Mouse (Mus musculus) left cerebral cortex, adult 9 months (tissue): ENCODE results near the gene Rnf43.
A peak's percentile ranks its signal among the peaks of the same experiment; 100 is the strongest.

Source experiments
- DNase-seq, 2 experiments: peaks; one replicate each; pipeline ENCODE4 v3.0.0; 2022; ENCODE audit warnings: low spot score in 2 of 2

Rnf43 gene

DNA sequence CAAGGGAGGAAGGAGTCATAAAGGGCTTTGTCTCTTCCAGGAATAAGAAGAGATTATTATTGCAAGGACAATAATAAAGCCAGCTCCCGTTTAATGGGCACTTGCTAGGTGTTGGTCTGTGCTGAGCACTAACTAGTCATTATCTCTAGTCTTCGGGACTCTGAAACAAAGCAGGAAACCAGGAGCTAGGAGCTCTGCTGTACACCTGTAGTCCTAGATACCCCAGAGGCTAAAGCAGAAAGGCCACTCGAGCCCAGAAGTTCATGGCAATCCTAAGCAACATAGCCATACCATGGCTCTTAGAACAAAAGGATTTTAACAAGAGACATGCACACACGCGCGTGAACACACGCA lies 47.7 kb downstream of the Rnf43 start:
- no peak for DNase-seq

DNA sequence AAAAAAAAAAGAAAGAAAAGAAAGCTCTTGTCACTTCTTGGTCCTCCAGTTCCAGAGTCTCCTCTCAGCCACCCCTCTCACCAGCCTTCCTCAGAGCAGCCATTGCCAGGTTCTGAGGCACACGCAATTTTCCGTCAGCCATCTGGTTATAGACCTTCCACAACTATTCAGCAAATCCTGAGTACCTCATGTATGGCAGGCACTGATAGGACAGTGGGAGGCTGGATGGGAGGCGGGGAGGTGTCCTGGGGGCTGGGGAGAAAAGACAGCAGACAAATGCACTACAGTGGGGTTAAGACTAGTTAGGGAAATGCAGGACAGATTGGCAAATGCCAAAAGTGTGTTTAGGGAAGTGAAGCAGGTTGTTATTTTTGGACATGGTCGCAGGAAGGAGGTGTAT lies 49.7 kb downstream of the Rnf43 start:
- DNase-seq, result no peak

DNA sequence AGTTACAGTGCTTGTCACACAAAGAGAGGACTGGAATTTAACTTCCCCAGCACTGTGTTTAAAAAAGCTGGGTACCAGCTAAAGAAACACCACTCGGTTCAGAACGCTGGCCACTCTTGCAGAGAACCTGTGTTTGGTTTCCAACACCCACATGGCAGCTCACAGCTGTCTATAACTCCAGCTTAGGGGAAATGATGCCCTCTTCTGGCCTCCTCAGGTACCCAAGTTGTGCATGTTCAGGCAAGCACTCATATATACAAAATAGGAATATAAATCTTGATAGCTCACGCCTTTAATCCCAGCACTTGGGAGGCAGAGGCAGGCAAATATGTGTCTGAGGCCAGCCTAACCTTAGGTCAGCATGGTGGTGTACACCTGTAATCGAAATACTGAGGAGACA lies 53.5 kb downstream of the Rnf43 start:
- no peak for DNase-seq

DNA sequence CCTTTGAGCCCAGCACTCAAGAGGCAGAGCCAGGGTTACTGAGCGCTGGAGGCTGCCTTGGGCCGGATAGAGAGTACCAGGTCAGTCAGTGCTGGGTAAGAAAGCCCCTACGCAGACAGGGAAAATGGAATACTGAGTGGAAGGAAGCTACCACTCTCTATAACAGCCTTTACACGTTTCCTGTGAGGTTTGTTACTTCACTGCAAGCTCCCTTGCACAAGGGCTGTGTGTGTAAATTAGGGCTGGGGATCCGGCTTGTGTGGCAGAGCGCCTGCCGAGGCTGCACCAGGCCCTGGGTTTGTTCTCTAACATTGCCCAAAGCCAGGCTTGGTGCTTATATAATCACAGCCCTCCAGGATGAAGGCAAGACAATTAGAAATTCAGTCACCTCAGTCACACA lies 57.0 kb downstream of the Rnf43 start:
- no peak for DNase-seq

DNA sequence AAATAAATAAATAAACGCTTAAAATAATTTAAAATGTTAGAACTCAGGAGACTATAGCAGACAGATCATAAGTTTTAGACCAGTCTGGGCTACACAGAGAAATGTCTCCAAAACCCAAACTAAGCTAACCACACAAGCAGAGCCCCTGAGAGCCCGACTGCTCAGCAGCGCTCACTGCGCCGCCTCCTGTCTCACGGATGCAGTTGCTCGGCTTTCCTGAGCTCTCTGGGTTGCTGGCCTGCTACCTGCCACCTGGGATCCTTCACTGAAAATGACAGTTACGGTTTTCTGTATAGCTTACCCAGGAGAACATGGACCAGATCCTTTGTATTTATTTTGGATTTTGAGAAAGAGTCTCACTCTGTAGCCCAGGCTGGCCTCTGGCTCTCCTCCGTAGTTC lies 57.8 kb downstream of the Rnf43 start:
- no peak for DNase-seq

DNA sequence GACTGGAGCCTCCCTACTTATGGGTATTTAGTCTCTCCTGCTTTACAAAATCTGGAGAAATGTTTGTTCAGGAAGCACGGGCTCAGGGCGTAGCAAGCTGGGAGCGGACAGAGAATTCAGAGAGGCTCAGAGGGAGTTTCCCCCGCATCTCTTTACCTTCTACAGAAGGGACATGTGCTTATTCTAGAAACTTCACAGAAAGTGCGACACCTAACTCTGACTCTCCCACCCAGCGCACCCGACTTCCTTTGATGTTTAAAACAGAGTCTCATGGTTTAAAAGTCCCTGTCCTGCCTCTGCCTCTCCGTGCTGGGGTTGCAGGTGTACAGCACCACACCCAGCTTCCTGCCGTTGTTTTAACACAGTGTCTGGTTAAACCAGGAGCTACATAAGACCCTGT lies 58.3 kb downstream of the Rnf43 start:
- no peak for DNase-seq

DNA sequence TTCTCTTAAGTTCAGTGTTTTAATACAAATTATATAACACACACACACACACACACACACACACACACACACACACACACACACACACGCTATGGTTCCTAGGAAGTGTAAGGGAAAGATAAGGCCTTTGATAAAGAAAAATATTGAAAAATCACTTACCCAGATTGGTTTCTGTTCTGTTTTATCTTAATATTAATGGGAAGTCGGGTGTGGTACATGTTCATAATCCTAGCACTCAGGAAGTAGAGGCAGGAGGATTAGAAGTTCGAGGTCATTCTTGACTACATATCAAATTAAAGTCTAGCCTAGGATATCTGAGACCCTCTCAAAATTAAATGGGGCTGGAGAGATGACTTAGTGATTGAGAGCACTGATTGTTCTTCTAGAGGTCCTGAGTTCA lies 59.6 kb downstream of the Rnf43 start:
- DNase-seq, result no peak

DNA sequence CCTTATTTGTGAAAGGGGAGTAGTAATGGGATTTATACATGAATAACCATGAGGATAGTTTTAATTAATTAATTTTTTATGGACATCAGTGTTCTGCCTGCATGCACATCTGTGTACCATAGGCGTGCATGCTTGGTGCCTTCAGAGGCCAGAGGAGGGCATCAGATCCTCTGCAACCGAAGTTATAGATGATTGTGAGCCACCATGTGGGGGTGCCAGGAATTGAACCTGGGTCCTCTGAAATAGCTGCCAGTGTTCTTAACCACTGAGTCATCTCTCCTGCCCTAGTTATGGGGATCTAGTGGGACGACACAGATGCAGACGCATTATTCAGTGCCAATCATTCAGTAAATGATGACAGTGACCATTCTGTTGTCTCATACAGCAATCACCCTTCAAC lies 60.4 kb downstream of the Rnf43 start:
- no peak for DNase-seq

DNA sequence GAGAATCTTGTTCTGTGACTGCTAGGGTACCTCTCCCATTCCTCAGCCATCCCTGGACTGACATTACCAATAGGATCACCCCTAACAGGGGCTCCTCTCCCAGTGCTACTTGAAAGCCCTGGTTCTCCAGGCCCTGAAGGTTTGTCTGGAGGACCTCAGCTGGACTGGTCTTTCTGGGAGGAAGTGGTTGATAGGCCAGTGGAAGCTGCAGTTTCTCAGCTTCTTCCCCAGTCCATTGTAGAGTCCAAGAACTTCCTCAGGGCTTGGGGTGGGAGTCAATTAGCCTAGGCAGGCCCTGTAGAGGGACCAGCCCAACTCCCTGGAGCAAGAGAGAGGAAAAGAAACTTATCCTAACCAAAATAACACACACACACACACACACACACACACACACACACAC lies 63.0 kb downstream of the Rnf43 start:
- no peak for DNase-seq

DNA sequence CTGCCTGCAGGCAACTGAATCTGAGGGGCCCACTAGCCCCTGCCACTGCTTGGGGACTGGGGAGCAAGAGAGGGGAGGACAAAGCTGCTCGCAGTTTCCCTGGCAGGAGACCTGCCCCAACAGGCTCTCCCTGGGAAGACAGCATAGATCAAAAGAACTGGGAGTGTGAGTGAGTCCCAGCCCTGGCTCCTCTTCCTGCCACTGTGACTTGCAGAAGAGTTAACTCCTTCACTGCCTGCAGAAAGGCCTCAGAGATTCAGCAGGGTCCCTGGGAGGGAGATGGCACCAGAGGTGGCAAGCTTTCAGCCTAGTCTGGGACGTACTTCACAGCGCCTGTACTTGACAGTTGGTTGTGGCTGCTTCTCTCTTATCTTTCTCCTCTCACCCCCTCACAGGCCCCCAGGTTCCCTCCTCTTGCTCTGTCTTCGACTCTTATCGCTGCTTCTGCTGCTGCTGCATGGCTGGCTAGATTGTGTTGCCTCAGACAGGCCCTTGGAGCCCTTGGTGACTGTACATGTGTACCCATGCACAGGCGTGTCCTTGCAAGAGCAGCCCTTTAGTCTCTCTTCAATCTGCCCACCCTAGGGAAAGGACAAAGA lies 63.5 kb downstream of the Rnf43 start:
- no peak for DNase-seq

DNA sequence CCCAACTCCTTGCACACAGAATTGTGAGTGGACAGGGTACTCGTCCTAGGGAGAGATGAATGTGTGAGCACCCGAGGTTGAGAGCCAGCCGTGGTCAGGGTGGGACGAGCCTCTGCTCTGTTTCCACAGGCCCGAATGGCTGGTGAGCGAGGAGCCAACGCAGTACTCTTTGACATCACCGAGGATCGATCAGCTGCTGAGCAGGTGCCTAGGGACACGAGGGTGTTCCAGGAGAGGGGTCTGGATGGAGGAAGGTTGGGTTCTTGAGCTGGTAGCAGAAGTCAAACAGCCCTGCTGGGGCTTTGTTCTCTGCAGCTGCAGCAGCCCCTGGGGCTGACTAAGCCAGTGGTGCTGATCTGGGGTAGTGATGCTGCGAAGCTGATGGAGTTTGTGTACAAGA lies 64.5 kb downstream of the Rnf43 start:
- no peak for DNase-seq

DNA sequence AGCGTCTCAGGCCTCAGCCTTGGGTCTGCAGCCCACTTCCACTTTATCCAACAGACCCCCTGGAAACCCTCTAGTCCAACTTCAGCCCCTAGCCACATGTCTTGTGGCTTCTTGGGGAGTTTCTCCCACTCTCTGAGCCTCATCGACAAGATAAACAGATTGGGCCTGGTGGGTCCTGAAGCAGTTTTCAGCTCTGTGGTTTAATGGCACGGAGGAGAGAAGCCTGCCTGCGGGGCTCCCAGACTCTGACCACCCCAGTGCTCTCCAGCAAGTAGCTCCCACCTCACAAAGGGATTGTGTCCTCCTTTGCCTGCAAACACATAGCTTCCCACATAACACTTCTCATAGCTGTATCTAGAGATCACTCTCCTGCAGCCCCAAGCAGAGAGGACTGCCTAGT lies 64.9 kb downstream of the Rnf43 start:
- DNase-seq, result no peak

DNA sequence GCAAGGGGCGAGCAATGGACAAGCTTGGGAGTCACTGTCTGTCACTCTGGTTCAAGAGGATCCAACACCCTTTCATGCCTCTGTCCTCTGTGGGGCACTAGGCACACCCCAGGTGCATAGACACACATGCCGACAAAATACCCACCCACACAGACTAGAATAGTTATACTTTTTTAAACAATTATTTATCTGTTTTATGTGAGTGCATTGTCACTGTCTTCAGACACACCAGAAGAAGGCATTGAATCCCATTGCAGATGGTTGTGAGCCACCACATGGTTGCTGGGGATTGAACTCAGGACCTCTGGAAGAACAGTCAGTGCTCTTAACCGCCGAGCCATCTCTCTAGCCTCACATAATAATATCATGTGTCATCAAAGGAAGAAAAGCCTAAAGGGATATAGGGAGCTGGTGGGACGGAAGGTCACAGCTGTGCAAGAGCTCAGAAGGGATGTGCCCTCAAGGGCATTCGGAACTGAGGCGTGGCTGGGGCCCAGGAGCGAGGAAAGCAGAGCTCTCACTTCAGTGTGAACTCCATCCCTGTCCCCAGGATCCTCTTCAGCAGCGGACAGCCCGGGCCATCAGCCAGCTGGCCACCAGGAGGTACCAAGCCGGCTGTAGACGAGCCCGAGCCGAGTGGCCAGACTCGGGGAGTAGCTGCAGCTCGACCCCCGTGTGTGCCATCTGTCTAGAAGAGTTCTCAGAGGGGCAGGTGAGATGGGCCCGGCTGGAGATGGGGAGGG lies 66.5 kb downstream of the Rnf43 start:
- no peak for DNase-seq

DNA sequence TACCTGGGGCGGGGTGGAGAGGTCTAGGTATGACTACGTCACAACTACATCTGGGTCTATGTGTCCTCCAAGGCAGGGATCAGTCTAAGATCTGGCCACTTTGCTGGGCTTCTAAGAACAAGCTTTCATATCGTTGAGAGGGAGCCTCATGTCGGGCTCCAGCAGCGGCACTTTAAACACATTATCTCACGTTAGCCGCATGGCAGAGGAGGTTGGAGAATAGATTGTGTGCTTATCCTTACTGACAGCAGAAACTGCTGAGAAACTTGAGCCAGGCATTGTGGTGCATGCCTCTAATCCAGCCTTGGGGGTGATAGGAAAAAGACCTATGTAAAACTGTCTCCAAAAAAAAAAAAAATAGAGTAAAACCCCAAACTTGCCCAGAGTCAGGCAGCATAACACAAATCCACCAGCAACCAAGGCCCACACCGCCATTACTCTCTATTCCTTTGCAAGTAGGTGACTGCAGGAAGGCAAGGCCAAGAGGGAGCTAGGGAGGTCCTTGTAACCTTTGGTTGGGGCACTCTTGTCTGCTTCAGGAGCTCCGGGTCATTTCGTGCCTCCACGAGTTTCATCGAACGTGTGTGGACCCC lies 67.2 kb downstream of the Rnf43 start:
- no peak for DNase-seq

DNA sequence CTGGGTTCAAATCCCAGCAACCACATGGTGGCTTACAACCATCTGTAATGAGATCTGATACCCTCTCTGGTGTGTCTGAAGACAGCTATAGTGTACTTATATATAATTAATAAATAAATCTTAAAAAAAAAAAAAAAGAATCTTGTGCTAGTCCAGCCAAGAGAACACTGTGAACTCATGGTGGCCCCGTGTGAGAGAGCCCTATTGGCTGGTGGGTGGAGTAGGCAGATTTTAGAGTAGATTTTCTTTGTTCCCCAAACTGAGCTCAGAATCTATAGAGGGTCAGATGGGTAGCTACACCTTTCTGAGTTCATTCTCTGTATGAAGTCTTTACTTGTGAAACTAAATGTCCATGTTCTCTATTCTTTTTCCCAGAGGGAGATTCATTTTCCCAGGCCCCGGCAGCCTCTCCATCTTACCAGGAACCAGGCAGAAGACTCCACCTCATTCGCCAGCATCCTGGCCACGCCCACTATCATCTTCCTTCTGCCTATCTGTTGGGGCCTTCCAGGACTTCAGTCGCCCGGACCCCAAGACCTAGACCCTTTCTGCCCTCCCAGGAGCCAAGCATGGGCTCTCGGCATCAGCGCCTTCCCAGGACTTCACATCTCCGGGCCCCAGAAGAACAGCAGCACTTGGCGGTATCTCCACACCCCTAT lies 68.3 kb downstream of the Rnf43 start:
- no peak for DNase-seq

DNA sequence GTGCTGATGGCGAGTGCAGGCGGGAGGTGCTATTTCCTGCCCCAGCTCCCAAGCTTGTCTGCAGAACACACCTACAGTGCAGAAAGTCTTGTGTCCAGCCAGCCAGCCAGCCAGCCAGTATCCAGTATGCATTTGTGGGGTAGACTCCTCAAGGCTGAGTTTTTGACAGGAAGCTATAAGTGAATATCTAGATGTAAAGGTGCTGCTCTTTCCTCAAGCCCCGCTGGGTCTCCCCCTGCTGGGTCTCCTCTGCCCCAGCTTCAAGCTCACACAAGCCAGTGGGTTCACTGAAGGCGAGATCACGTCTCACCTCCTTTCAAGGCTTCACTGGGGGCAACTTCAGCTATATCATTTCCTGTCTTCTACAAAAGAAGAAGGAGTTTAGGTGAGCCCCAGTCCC lies 71.8 kb downstream of the Rnf43 start:
- DNase-seq, result no peak

DNA sequence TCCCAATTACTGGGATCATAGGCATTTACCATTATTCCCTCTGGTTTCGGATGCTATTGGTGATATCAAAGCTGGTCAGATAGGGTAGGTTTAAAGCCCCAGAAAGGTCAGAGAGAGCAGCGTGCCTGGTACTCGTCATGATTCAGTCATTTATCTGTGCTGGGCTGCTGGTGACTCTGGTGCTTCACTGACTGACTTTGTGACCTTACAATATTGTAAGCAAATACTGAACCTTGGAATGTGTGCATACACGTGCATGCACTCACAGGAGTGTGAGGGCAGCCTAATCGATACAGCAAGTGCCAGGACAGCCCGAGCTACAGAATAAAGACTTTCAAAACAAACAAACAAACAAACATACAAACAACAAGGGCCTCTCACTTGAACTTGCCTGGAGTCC lies 73.2 kb downstream of the Rnf43 start:
- DNase-seq, result no peak

DNA sequence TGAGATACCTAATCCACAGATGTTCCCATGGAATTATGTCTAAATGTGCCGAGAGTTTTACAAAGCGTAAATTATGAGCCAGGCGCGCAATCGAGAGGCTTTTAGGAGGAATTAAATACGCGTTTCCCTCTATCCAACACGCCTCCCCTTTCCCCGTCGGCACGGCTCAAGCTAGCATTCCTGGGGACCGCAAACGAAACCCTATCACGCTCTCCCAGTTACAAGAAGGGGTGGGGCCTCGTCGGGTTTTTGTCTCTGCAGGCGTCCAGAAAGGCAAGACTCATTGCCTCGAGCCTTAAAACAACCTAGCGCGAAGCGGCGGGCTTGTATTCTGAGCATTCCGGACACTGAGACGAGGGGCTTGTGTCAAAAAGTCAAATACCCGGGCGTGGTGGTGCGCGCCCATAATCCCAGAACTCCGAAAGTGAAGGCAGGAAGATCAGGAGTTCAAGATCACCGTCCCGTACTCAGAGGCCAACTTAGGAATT lies 74.2 kb downstream of the Rnf43 start:
- peak in 1 of 2 experiments; percentile 58 for DNase-seq

DNA sequence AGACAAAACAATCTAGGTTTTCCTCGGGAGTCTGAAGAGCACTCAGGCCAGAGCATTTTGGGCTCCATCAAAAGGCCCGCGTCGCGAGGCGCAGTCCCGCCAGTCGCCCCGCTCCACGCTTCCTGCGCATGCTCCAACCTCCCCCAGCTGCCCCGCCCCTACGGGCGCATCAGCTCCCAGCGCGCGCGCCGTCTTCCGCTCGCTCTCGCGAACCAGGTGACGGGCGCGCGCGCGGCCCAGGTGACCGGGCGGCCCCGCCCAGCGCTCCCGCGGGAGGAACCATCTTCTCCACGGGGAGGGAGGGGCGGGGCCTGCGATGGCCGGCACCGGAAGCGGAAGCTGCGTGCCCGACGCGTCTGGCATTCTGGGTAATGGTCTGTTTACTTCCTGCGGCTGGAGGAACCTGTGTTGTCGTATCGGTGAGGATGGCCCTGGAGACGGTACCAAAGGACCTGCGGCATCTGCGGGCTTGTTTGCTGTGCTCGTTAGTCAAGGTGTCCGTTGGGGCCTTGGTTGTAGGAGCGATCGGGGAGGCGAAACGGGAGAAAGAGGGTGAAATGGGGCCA lies 74.7 kb downstream of the Rnf43 start, which contains the start of gene Supt4a:
Gene Supt4a (plus strand): TSS at position 378 of the 566 bp plus-strand sequence.
- DNase-seq, result peak; percentile 73 to 92

DNA sequence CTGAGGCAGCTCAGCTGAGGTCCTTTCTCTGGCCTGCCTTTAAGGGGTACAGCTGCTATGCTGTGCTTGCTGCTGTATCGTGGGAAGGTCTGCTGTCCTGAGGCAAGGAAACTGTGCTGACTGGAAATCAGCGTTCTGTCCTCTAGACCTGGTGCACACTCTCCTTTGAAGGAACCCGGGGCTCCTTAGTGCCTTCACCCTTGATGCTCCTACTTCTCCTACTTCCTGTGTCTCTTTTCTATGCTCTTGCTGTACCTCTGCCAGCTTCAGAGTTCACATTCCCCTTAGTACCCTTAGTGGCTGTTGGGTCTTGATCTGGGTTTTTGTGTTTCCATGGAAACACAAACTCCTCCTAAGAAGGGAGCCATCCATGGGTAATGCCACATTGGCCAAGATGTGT lies 81.2 kb downstream of the Rnf43 start:
- no peak for DNase-seq

DNA sequence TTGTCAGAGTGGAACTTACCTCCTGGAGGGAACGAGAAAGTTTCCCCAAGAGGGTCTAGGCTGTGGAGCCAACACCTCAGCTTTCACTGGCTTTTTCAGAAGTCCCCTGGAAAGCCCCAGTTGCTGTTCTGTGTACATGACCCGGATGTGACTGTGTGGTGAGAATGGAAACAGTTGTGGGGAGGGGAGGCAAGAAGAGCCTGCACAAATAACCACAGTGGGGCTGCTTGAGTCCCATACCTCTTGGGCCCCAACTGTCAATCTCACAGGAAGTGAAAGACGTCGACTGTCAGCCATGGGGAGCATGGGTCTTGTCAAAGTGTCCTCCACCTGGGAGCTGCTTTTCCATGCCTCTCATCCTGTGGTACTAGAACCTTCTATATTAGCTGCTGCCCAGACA lies 82.4 kb downstream of the Rnf43 start:
- DNase-seq, result no peak
